1 mouse cellular context compared by ENCODE assay signal in genomic region chr9:70631665-70632064, GRCm38 (mm10).
TF ChIP-seq lines count a peak whose summit lies in the region.

No protein-coding gene starts in this region.

TF ChIP-seq in CH12.LX, 34 proteins besides CTCF, POLR2A, EP300 and RAD21:
- TF ChIP-seq MAZ (IDR thresholded peaks at IDR 0.05; ENCODE audit: low read depth, low read length) = 0 out of 2 replicates have a peak, but pooled peaks have one; percentile 39
- peak; percentile 77 for TF ChIP-seq SIN3A (IDR thresholded peaks at IDR 0.05; ENCODE audit: low read length)
- no peak for TF ChIP-seq E2F4 (IDR thresholded peaks at IDR 0.05; ENCODE audit: insufficient replicate concordance, low read depth, low read length)
- peak; percentile 64 for TF ChIP-seq ZNF384 (IDR thresholded peaks at IDR 0.05; ENCODE audit: low read depth, low read length)
- no peak for TF ChIP-seq ELF1 (IDR thresholded peaks at IDR 0.05; ENCODE audit: low read depth, low read length)
- peak; percentile 92 for TF ChIP-seq MXI1 (IDR thresholded peaks at IDR 0.05; ENCODE audit: low read depth, low read length)
- no peak for TF ChIP-seq MEF2A (IDR thresholded peaks at IDR 0.05; ENCODE audit: borderline replicate concordance, low read depth, low read length)
- TF ChIP-seq TCF12 (IDR thresholded peaks at IDR 0.05; ENCODE audit: low read depth, low read length) = 0 out of 2 replicates have a peak, but pooled peaks have one; percentile 28
- no peak for TF ChIP-seq ZMIZ1 (IDR thresholded peaks at IDR 0.05; ENCODE audit: low read depth, low read length)
- TF ChIP-seq BHLHE40 (IDR thresholded peaks at IDR 0.05; ENCODE audit: low read depth, low read length) = peak; percentile 73
- peak; percentile 58; the same call in 1 of the 2 replicates for TF ChIP-seq JUND (conservative IDR thresholded peaks at IDR 0.05; ENCODE audit: low read depth, low read length)
- no peak for TF ChIP-seq ZKSCAN1 (IDR thresholded peaks at IDR 0.05; ENCODE audit: borderline replicate concordance, low read depth, low read length)
- no peak for TF ChIP-seq TBP (conservative IDR thresholded peaks at IDR 0.05; ENCODE audit: low read depth, low read length)
- TF ChIP-seq GABPA (IDR thresholded peaks at IDR 0.05; ENCODE audit: insufficient replicate concordance, low read depth, low read length) = no peak
- peak; percentile 77 for TF ChIP-seq IRF4 (IDR thresholded peaks at IDR 0.05; ENCODE audit: low read depth, low read length)
- TF ChIP-seq KAT2A (IDR thresholded peaks at IDR 0.05; ENCODE audit: insufficient replicate concordance, low read length) = no peak
- TF ChIP-seq USF2 (conservative IDR thresholded peaks at IDR 0.05; ENCODE audit: low read depth, low read length) = no peak
- no peak for TF ChIP-seq JUN (IDR thresholded peaks at IDR 0.05; ENCODE audit: insufficient read depth, low read depth, low read length)
- TF ChIP-seq CHD2 (IDR thresholded peaks at IDR 0.05; ENCODE audit: low read length) = no peak
- no peak for TF ChIP-seq CHD1 (IDR thresholded peaks at IDR 0.05; ENCODE audit: low read depth, low read length)
- no peak for TF ChIP-seq USF1 (IDR thresholded peaks at IDR 0.05; ENCODE audit: low read depth, low read length)
- peak; percentile 54 for TF ChIP-seq ETS1 (conservative IDR thresholded peaks at IDR 0.05; ENCODE audit: low read depth, low read length)
- TF ChIP-seq RCOR1 (conservative IDR thresholded peaks at IDR 0.05; ENCODE audit: low read depth, low read length) = no peak
- peak; percentile 90 for TF ChIP-seq MYC (IDR thresholded peaks at IDR 0.05; ENCODE audit: low read depth, low read length)
- no peak for TF ChIP-seq HCFC1 (IDR thresholded peaks at IDR 0.05; ENCODE audit: low read depth, low read length)
- no peak for TF ChIP-seq NRF1 (IDR thresholded peaks at IDR 0.05; ENCODE audit: low read depth, low read length)
- TF ChIP-seq POLR2AphosphoS2 (IDR thresholded peaks at IDR 0.05; ENCODE audit: low read depth, low read length) = no peak
- TF ChIP-seq ZC3H11A (IDR thresholded peaks at IDR 0.05; ENCODE audit: low read depth, low read length) = no peak
- TF ChIP-seq NELFE (IDR thresholded peaks at IDR 0.05; ENCODE audit: low read depth, low read length) = no peak
- no peak for TF ChIP-seq SMC3 (IDR thresholded peaks at IDR 0.05; ENCODE audit: low read depth, low read length)
- 0 out of 2 replicates have a peak, but pooled peaks have one; percentile 11 for TF ChIP-seq MAFK (IDR thresholded peaks at IDR 0.05; ENCODE audit: insufficient replicate concordance, low read length)
- no peak for TF ChIP-seq UBTF (IDR thresholded peaks at IDR 0.05; ENCODE audit: low read depth, low read length)
- TF ChIP-seq MAX (IDR thresholded peaks at IDR 0.05; ENCODE audit: low read length) = peak; percentile 88
- TF ChIP-seq PAX5 (IDR thresholded peaks at IDR 0.05; ENCODE audit: low read length) = no peak
